Mouse (Mus musculus) megakaryocyte, embryonic 14.5 days (primary cell): ENCODE data around the gene A630073D07Rik. TPM values are rescaled to one million over a fixed set of nuclear protein-coding genes. Genes with fewer than 3 reads are reported as not detected.
"Not testable (repeated sequence)": the region's sequence is repeated elsewhere in the genome, so short reads cannot be mapped to it uniquely, and the experiment has no call there.

Source experiments
- H3K27me3 ChIP-seq: replicated peaks from 2 replicates; pipeline ENCODE3; 2012; ENCODE audit warnings: inconsistent platforms
- H3K36me3 ChIP-seq: replicated peaks from 2 replicates; pipeline ENCODE3; 2012; ENCODE audit warnings: low read length, inconsistent platforms, mixed read lengths
- H3K4me1 ChIP-seq: 2 replicates; pipeline ENCODE4 v1.6.1; 2012; ENCODE audit warnings: inconsistent platforms
- H3K4me3 ChIP-seq: replicated peaks from 2 replicates; pipeline ENCODE3; 2012; ENCODE audit warnings: moderate library complexity, mild to moderate bottlenecking, inconsistent platforms
- H3K9me3 ChIP-seq: 2 replicates; pipeline ENCODE4 v1.6.1; 2012; ENCODE audit warnings: inconsistent platforms
- FLI1 ChIP-seq: IDR thresholded peaks from 2 replicates; pipeline ENCODE4 v1.6.1; 2012; ENCODE audit warnings: low read length, inconsistent platforms, mixed read lengths
- GATA1 ChIP-seq: IDR thresholded peaks from 3 replicates; pipeline ENCODE4 v1.6.1; 2012; ENCODE audit warnings: mixed read lengths, low read length, inconsistent platforms, borderline replicate concordance
- polyA plus RNA-seq: library from polyadenylated mRNA; stranded (reverse); fragments of >175 nt; gene quantifications from 2 replicates; pipeline ENCODE4 v1.2.3, GENCODE M21; 2012; ENCODE audit warnings: low replicate concordance; ENCODE audit not compliant: insufficient read depth

The A630073D07Rik gene
- not detected in 2 replicates for polyA plus RNA-seq

DNA sequence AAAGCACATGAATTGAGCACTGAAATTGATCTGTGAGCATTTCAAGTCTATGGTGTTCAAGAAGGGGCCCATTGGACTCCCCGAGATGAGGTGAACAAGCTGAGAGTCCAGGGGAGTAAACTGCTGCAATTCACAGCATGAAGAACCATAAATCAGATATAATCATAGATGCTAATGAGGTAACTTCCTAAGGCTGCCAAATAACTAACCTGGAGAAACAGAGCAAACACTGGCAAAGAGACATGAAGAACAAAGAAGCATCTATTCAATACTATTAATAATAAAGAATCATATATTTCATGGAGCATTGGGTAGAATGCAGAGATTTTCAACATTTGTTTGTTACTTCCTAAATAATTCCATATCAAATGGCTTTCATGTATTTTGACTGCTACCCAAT, at the start of gene A630073D07Rik:
Gene A630073D07Rik (minus strand): TSS at position 101 of the 400 bp plus-strand sequence.
- H3K4me1 ChIP-seq = no peaks in the 10 kb centered on the region
- no peaks in the 10 kb centered on the region for H3K36me3 ChIP-seq
- no peak for TF ChIP-seq GATA1
- no peak for TF ChIP-seq FLI1
- H3K4me3 ChIP-seq = no peak within 1 kb of the TSS
- H3K9me3 ChIP-seq = no peaks in the 10 kb centered on the region
- no peaks in the 10 kb centered on the region for H3K27me3 ChIP-seq

DNA sequence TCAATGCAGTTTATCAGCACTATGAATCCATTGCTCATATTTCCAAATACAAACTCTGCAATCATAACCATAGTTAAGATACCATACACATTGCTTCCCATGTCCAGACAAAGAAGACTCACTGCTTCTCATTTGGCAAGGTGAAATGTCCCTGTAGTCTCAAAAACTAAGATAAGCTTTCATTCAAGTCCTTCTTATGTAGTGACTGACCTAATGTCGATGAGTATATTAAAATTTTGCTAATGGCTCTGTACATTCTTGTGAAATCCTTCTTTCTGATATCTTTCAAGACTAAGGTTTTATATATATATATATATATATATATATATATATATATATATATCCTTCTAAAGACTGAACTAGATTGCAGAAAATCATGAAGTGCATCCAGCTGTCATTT, 49.6 kb upstream of the A630073D07Rik start, which contains the start of gene Tas2r121:
Gene Tas2r121 (minus strand): TSS at position 101 of the 400 bp plus-strand sequence.
- Histone ChIP-seq H3K27me3 (no peaks in the 10 kb centered on the region), H3K4me3 (no peak within 1 kb of the TSS), H3K36me3 (no peaks in the 10 kb centered on the region), H3K4me1 (no peaks in the 10 kb centered on the region), H3K9me3 (no peaks in the 10 kb centered on the region)
- TF ChIP-seq GATA1 (no peak), FLI1 (no peak)

- H3K4me1 ChIP-seq, H3K9me3 ChIP-seq, H3K36me3 ChIP-seq, H3K4me3 ChIP-seq, H3K27me3 ChIP-seq: not testable (repeated sequence)
Measured at GRCm38 (mm10) chr6:132691596-132691995, 40.3 kb upstream of the A630073D07Rik start.

- no peak for TF ChIP-seq FLI1
- no peak for TF ChIP-seq GATA1
Measured at GRCm38 (mm10) chr6:132656653-132657052, 5.3 kb upstream of the A630073D07Rik start, which contains the start of gene Tas2r120. Gene Tas2r120, plus strand, starts transcription at chr6:132656953.

DNA sequence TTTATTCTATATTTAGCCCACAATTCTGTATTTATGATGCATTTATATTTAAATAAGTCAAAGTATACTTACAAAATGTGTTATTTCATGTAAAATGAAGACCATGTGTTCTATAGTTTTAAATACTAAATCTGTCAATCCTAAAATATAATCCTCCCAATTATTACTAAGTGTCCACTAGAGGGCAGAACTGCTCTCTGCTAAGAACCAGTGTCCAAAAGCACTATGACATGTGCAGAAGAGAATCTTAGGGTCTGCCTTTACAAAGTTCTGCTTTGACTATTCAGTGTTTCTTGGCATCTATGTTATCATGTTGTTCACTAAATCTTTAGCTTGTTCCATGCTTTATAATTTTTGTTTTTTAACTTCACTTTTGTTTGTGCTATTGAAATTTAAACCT, 1.9 kb downstream of the A630073D07Rik start:
- Histone ChIP-seq H3K4me3 (no peak overlapping the region), H3K4me1 (no peaks in the 10 kb centered on the region), H3K9me3 (no peaks in the 10 kb centered on the region), H3K36me3 (no peaks in the 10 kb centered on the region), H3K27me3 (no peaks in the 10 kb centered on the region)
- no peak for TF ChIP-seq GATA1
- TF ChIP-seq FLI1 = no peak

More at GRCm38 (mm10) chr6:132656653-132657052, 5.3 kb upstream of the A630073D07Rik start, which contains the start of gene Tas2r120:
- Histone ChIP-seq H3K27me3 (no peaks in the 10 kb centered on the region), H3K4me1 (no peaks in the 10 kb centered on the region), H3K36me3 (no peaks in the 10 kb centered on the region), H3K9me3 (peaks cover 4% of the 10 kb centered on the region; the same call in 1 of the 2 replicates), H3K4me3 (no peak within 1 kb of the TSS)

DNA sequence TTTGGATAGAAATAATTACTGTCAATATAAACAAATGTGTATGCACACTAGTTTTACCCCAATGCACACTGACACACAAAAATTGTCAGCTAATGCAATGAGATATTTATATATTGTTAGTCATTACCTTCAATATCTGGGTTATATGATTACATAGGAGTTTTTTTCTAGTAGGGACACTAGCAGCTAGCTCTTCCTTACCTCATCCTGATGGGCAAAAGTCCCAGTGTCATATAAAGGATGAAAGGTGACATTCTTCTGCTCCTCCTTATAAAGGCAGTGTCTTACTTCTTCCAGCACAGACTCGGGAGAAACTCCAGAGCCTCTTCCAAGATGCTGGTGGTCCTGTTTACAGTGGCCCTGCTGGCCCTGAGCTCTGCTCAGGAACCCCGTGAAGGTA, 55.7 kb downstream of the A630073D07Rik start, which contains the start of gene Prp2:
Gene Prp2 (plus strand): TSS at position 301 of the 400 bp plus-strand sequence.
- not testable (repeated sequence) for H3K9me3 ChIP-seq, H3K4me3 ChIP-seq, H3K4me1 ChIP-seq, H3K27me3 ChIP-seq, H3K36me3 ChIP-seq

Other genes starting within 250 kb of the A630073D07Rik start
- gene Prh1, start 81.7 kb downstream of the A630073D07Rik start, polyA plus RNA-seq = not detected in 2 replicates
- gene Prp2, start 55.6 kb downstream of the A630073D07Rik start, polyA plus RNA-seq = not detected in 2 replicates
- not detected in 2 replicates for gene Tas2r120, start 5.4 kb upstream of the A630073D07Rik start, polyA plus RNA-seq
- gene Tas2r121, start 49.5 kb upstream of the A630073D07Rik start, polyA plus RNA-seq = not detected in 2 replicates
- gene Tas2r122, start 60.4 kb upstream of the A630073D07Rik start, polyA plus RNA-seq = not detected in 2 replicates
- not detected in 2 replicates for gene Tas2r115, start 86.5 kb upstream of the A630073D07Rik start, polyA plus RNA-seq
- gene Tas2r124, start 103.2 kb upstream of the A630073D07Rik start, polyA plus RNA-seq = not detected in 2 replicates
- not detected in 2 replicates for gene Tas2r102, start 110.6 kb upstream of the A630073D07Rik start, polyA plus RNA-seq
- not detected in 2 replicates for gene Tas2r136, start 126.6 kb upstream of the A630073D07Rik start, polyA plus RNA-seq
- gene Tas2r117, start 151.3 kb upstream of the A630073D07Rik start, polyA plus RNA-seq = not detected in 2 replicates
- gene Tas2r123, start 195.6 kb upstream of the A630073D07Rik start, polyA plus RNA-seq = not detected in 2 replicates
- not detected in 2 replicates for gene Tas2r116, start 203.9 kb upstream of the A630073D07Rik start, polyA plus RNA-seq
- gene Tas2r110, start 216.5 kb upstream of the A630073D07Rik start, polyA plus RNA-seq = not detected in 2 replicates
- gene Tas2r113, start 241.5 kb upstream of the A630073D07Rik start, polyA plus RNA-seq = not detected in 2 replicates